Mouse (Mus musculus) kidney, adult 2 months (tissue): ENCODE results near the gene Il12b.

Experiments used
- CTCF ChIP-seq: fragments of 200-500 bp; conservative IDR thresholded peaks from 2 replicates; pipeline ENCODE4 v1.5.1; 2011; ENCODE audit warnings: low read depth, mild to moderate bottlenecking, control low read depth, low read length, moderate library complexity, mixed read lengths; ENCODE audit not compliant: insufficient read depth, insufficient read length
- POLR2A ChIP-seq: fragments of 200-500 bp; IDR thresholded peaks from one replicate; pipeline ENCODE4 v1.6.1; 2011; ENCODE audit warnings: low read depth, low read length, control low read depth

GRCm38 (mm10) chr11:44389993-44390701 lies 9.7 kb upstream of the Il12b start:
- TF ChIP-seq POLR2A (no peak), CTCF (no peak)
